In the genomic region with DNA sequence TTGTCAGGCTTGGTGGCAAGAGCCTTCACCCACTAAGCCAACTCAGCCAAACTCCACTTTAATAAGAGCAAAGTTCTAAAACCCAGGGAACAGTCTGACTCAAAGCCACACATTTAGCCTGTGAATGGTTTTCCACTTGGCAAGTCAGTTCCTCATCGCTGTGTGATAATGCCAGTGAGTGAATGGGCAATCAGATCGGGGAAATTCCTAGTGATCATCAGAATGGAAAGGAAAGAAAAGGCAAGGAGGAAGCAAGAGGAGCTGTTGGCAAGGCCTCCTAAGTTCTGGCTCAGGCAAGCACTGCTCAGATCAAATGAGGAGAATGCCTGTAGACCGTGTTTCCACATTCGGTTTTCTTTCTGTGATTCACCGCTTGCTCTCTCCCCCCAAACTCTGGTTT, we compare ENCODE assay signal across 13 mouse cellular contexts. TPM values are rescaled to one million over a fixed set of nuclear protein-coding genes. Genes with fewer than 3 reads are reported as not detected.
A peak's percentile ranks its signal among the peaks of the same experiment; 100 is the strongest.
DNase-seq lines count a peak whose midpoint lies in the region; ATAC-seq and TF ChIP-seq lines count a peak whose summit lies in the region.
"Had no signal": no experiment of that assay in that cellular context is flagged by ENCODE, and none has a peak within 500 bp of the region (broad histone marks: within the 10 kb centered on the region; RNA-seq: fewer than 3 reads in every experiment).

No protein-coding gene starts in this region.

- no peak for DNase-seq in forebrain, embryonic 11.5 days (ENCODE audit: low spot score)
- peak; percentile 76 for DNase-seq in midbrain, postnatal 0 days (ENCODE audit: low spot score)
- DNase-seq in embryonic facial prominence, embryonic 14.5 days (ENCODE audit: low spot score) = peak; percentile 74
- peak; percentile 65 to 85 for DNase-seq in kidney, postnatal 36 days
- DNase-seq in thymus, adult 18-20 months = no peak
- DNase-seq: adrenal gland, adult 8-10 months; thymus, adult 2 months had no signal

- no peaks in the 10 kb centered on the region for H3K9me3 ChIP-seq in forebrain, embryonic 15.5 days
- no peaks in the 10 kb centered on the region for H3K9me3 ChIP-seq in forebrain, embryonic 11.5 days (ENCODE audit: control insufficient read depth, low read length)
- H3K9me3 ChIP-seq in midbrain, postnatal 0 days (ENCODE audit: low read length) = no peaks in the 10 kb centered on the region
- H3K9me3 ChIP-seq in midbrain, embryonic 16.5 days (replicated peaks; ENCODE audit: control insufficient read depth, low read length, poor library complexity, severe bottlenecking) = no peaks in the 10 kb centered on the region
- no peaks in the 10 kb centered on the region for H3K9me3 ChIP-seq in embryonic facial prominence, embryonic 14.5 days (ENCODE audit: control insufficient read depth, low read length)
- H3K9me3 ChIP-seq in heart, embryonic 12.5 days (replicated peaks) = no peaks in the 10 kb centered on the region
- H3K9me3 ChIP-seq: heart, embryonic 10.5 days; midbrain, embryonic 12.5 days had no signal

- no peaks in the 10 kb centered on the region for H3K27me3 ChIP-seq in forebrain, embryonic 15.5 days
- no peaks in the 10 kb centered on the region for H3K27me3 ChIP-seq in forebrain, embryonic 11.5 days (ENCODE audit: control insufficient read depth, insufficient read depth, low read length)
- H3K27me3 ChIP-seq in midbrain, postnatal 0 days (ENCODE audit: insufficient read depth, low read length) = no peaks in the 10 kb centered on the region
- H3K27me3 ChIP-seq in midbrain, embryonic 16.5 days (ENCODE audit: control insufficient read depth, insufficient read depth, low read depth, low read length) = no peaks in the 10 kb centered on the region
- no peaks in the 10 kb centered on the region for H3K27me3 ChIP-seq in embryonic facial prominence, embryonic 14.5 days (replicated peaks; ENCODE audit: control insufficient read depth, insufficient read depth, low read length)
- H3K27me3 ChIP-seq in heart, embryonic 12.5 days (replicated peaks) = no peaks in the 10 kb centered on the region
- H3K27me3 ChIP-seq: midbrain, embryonic 12.5 days had no signal

- no peak for TF ChIP-seq CTCF in midbrain, postnatal 0 days (IDR thresholded peaks at IDR 0.05)

- 20% methylated on average over 5 of the region's 5 CpGs for WGBS in forebrain, embryonic 15.5 days
- 38% methylated on average over 5 of the region's 5 CpGs for WGBS in forebrain, embryonic 11.5 days
- WGBS in midbrain, postnatal 0 days = 42% methylated on average over 5 of the region's 5 CpGs
- WGBS in midbrain, embryonic 16.5 days = 40% methylated on average over 5 of the region's 5 CpGs
- 46% methylated on average over 5 of the region's 5 CpGs for WGBS in embryonic facial prominence, embryonic 14.5 days
- 80% methylated on average over 5 of the region's 5 CpGs for WGBS in heart, embryonic 12.5 days

- no peak overlapping the region for H3K4me2 ChIP-seq in forebrain, embryonic 15.5 days (replicated peaks)
- no peak overlapping the region for H3K4me2 ChIP-seq in forebrain, embryonic 11.5 days (ENCODE audit: low read depth, low read length, severe bottlenecking)
- H3K4me2 ChIP-seq in midbrain, postnatal 0 days (ENCODE audit: low read depth, low read length, poor library complexity, severe bottlenecking) = no peak overlapping the region
- H3K4me2 ChIP-seq in midbrain, embryonic 16.5 days (ENCODE audit: low read length) = no peak overlapping the region
- 0 out of 2 replicates have a peak overlapping the region, but pooled peaks have one; percentile 1 for H3K4me2 ChIP-seq in embryonic facial prominence, embryonic 14.5 days (ENCODE audit: low read depth, low read length)
- H3K4me2 ChIP-seq in heart, embryonic 12.5 days = no peak overlapping the region
- H3K4me2 ChIP-seq: midbrain, embryonic 12.5 days had no signal

- H3K4me3 ChIP-seq in forebrain, embryonic 15.5 days = no peak overlapping the region
- H3K4me3 ChIP-seq in forebrain, embryonic 11.5 days (ENCODE audit: low read depth, low read length) = no peak overlapping the region
- H3K4me3 ChIP-seq in midbrain, postnatal 0 days (ENCODE audit: low read depth, low read length) = no peak overlapping the region
- no peak overlapping the region for H3K4me3 ChIP-seq in midbrain, embryonic 16.5 days (ENCODE audit: low read depth, low read length)
- H3K4me3 ChIP-seq in embryonic facial prominence, embryonic 14.5 days (ENCODE audit: low read depth, low read length) = no peak overlapping the region
- H3K4me3 ChIP-seq in heart, embryonic 12.5 days = no peak overlapping the region
- H3K4me3 ChIP-seq: heart, embryonic 10.5 days; midbrain, embryonic 12.5 days had no signal

- H3K36me3 ChIP-seq in forebrain, embryonic 15.5 days = no peaks in the 10 kb centered on the region
- H3K36me3 ChIP-seq in forebrain, embryonic 11.5 days (ENCODE audit: control insufficient read depth, insufficient read depth, low read length) = no peaks in the 10 kb centered on the region
- H3K36me3 ChIP-seq in midbrain, postnatal 0 days (ENCODE audit: insufficient read depth, low read length) = no peaks in the 10 kb centered on the region
- H3K36me3 ChIP-seq in midbrain, embryonic 16.5 days (ENCODE audit: control insufficient read depth, insufficient read depth, low read length) = no peaks in the 10 kb centered on the region
- no peaks in the 10 kb centered on the region for H3K36me3 ChIP-seq in embryonic facial prominence, embryonic 14.5 days (ENCODE audit: control insufficient read depth, insufficient read depth, low read length)
- H3K36me3 ChIP-seq in heart, embryonic 12.5 days = no peaks in the 10 kb centered on the region
- H3K36me3 ChIP-seq: heart, embryonic 10.5 days; midbrain, embryonic 12.5 days had no signal

- ATAC-seq in forebrain, embryonic 15.5 days (replicated peaks) = peak; percentile 64
- no peak for ATAC-seq in forebrain, embryonic 11.5 days (replicated peaks; ENCODE audit: low FRiP score)
- no peak for ATAC-seq in midbrain, postnatal 0 days (ENCODE audit: low FRiP score)
- no peak; the same call in 1 of the 2 replicates for ATAC-seq in midbrain, embryonic 16.5 days
- peak; percentile 81 for ATAC-seq in embryonic facial prominence, embryonic 14.5 days (ENCODE audit: low read depth)
- ATAC-seq in heart, embryonic 12.5 days (ENCODE audit: insufficient number of reproducible peaks, low FRiP score) = no peak

- no peak overlapping the region for H3K27ac ChIP-seq in forebrain, embryonic 15.5 days (replicated peaks)
- H3K27ac ChIP-seq in forebrain, embryonic 11.5 days (ENCODE audit: low read depth, low read length) = no peak overlapping the region
- no peak overlapping the region for H3K27ac ChIP-seq in midbrain, postnatal 0 days (ENCODE audit: low read depth, low read length)
- H3K27ac ChIP-seq in midbrain, embryonic 16.5 days (ENCODE audit: low read length) = no peak overlapping the region
- peak overlapping the region; percentile 3; the same call in 1 of the 2 replicates for H3K27ac ChIP-seq in embryonic facial prominence, embryonic 14.5 days (replicated peaks; ENCODE audit: low read depth, low read length)
- no peak overlapping the region for H3K27ac ChIP-seq in heart, embryonic 12.5 days (ENCODE audit: poor library complexity, severe bottlenecking)
- H3K27ac ChIP-seq: heart, embryonic 10.5 days; liver, embryonic 14.5 days; midbrain, embryonic 12.5 days had no signal

- H3K9ac ChIP-seq in forebrain, embryonic 15.5 days (replicated peaks) = no peak overlapping the region
- no peak overlapping the region for H3K9ac ChIP-seq in forebrain, embryonic 11.5 days (ENCODE audit: low read length)
- H3K9ac ChIP-seq in midbrain, postnatal 0 days (replicated peaks; ENCODE audit: low read length, poor library complexity, severe bottlenecking) = no peak overlapping the region
- no peak overlapping the region for H3K9ac ChIP-seq in midbrain, embryonic 16.5 days (ENCODE audit: low read depth, low read length)
- no peak overlapping the region for H3K9ac ChIP-seq in embryonic facial prominence, embryonic 14.5 days (ENCODE audit: low read depth, low read length)
- no peak overlapping the region for H3K9ac ChIP-seq in heart, embryonic 12.5 days
- H3K9ac ChIP-seq: liver, embryonic 14.5 days; midbrain, embryonic 12.5 days had no signal

- peaks cover 21% of the 10 kb centered on the region; the same call in 1 of the 2 replicates for H3K4me1 ChIP-seq in forebrain, embryonic 15.5 days
- no peaks in the 10 kb centered on the region for H3K4me1 ChIP-seq in forebrain, embryonic 11.5 days (replicated peaks; ENCODE audit: control insufficient read depth, insufficient read depth, low read length)
- 0 out of 2 replicates have a peak, but pooled peaks cover 2% of the 10 kb centered on the region for H3K4me1 ChIP-seq in midbrain, postnatal 0 days (ENCODE audit: insufficient read depth, low read length)
- peaks cover 2% of the 10 kb centered on the region; the same call in 1 of the 2 replicates for H3K4me1 ChIP-seq in midbrain, embryonic 16.5 days (ENCODE audit: control insufficient read depth, insufficient read depth, low read length)
- peaks cover 16% of the 10 kb centered on the region for H3K4me1 ChIP-seq in embryonic facial prominence, embryonic 14.5 days (ENCODE audit: control insufficient read depth, insufficient read depth, low read length)
- H3K4me1 ChIP-seq in heart, embryonic 12.5 days (replicated peaks) = no peaks in the 10 kb centered on the region
- H3K4me1 ChIP-seq: heart, embryonic 10.5 days had no signal

RNA-seq across cellular contexts. Expression of a gene that starts 35.2 kb away (rescaled TPM):
- polyA plus RNA-seq in forebrain, embryonic 15.5 days (2015; fragmentation: Nextera tagmentation; extraction: Ambion mirVana) = 3.3 and 3.7 TPM in 2 replicates
- polyA plus RNA-seq in forebrain, embryonic 11.5 days (2014; fragmentation: Nextera tagmentation; extraction: Ambion mirVana) = 2.5 and 2.9 TPM in 2 replicates
- 36.6 and 39.7 TPM in 2 replicates for total RNA-seq in midbrain, postnatal 0 days (2014; rRNA removed)
- 3.7 and 4.3 TPM in 2 replicates for polyA plus RNA-seq in midbrain, postnatal 0 days (2015; fragmentation: Nextera tagmentation; extraction: Ambion mirVana)
- 5.4 and 5.9 TPM in 2 replicates for polyA plus RNA-seq in midbrain, embryonic 16.5 days (2015; fragmentation: Nextera tagmentation; extraction: Ambion mirVana)
- polyA plus RNA-seq in embryonic facial prominence, embryonic 14.5 days (2014; fragmentation: Nextera tagmentation; extraction: Ambion mirVana) = 4.1 and 4.4 TPM in 2 replicates
- 1.6 and 2.0 TPM in 2 replicates for polyA plus RNA-seq in heart, embryonic 12.5 days (2016; fragmentation: Nextera tagmentation; extraction: Ambion mirVana)

Comparison
In these comparisons a context has a peak if more than half of its experiments do, and no peak if none do; other contexts are left out.
1. ATAC-seq: peak in forebrain, embryonic 15.5 days (single experiment) and embryonic facial prominence, embryonic 14.5 days (single experiment); none in forebrain, embryonic 11.5 days (single experiment), midbrain, postnatal 0 days (single experiment), midbrain, embryonic 16.5 days (single experiment) and heart, embryonic 12.5 days (single experiment).
2. DNase-seq: peak in midbrain, postnatal 0 days (single experiment), embryonic facial prominence, embryonic 14.5 days (single experiment) and kidney, postnatal 36 days (2 of 2); none in forebrain, embryonic 11.5 days (single experiment) and thymus, adult 18-20 months (0 of 2).